Mouse (Mus musculus) kidney, embryonic 15.5 days (tissue): ENCODE measurements at regions not wholly inside any gene's neighbourhood (a gene's known extent, or its start where the extent isn't known, plus 50 kb on each side); places are given as distances from the start of the nearest gene placed in this dataset.

ENCODE experiments used
- ATAC-seq: fragments of 200-750 bp; cut with Nextera tagmentation; replicated peaks from 2 replicates; pipeline ENCODE4 v1.8.0; 2017; ENCODE audit warnings: moderate TSS enrichment; ENCODE audit not compliant: low FRiP score
- H3K27ac ChIP-seq: fragments of 300-500 bp; sonication (generic); 2 replicates; pipeline ENCODE4 v1.5.1; 2015; ENCODE audit warnings: mild to moderate bottlenecking, inconsistent platforms
- H3K27me3 ChIP-seq: fragments of 300-500 bp; sonication (generic); 2 replicates; pipeline ENCODE4 v1.6.1; 2015; ENCODE audit warnings: inconsistent platforms
- H3K36me3 ChIP-seq: fragments of 300-500 bp; sonication (generic); 2 replicates; pipeline ENCODE4 v1.6.1; 2015; ENCODE audit warnings: inconsistent platforms
- H3K4me1 ChIP-seq: fragments of 300-500 bp; sonication (generic); 2 replicates; pipeline ENCODE4 v1.6.1; 2015; ENCODE audit warnings: inconsistent platforms
- H3K4me2 ChIP-seq: fragments of 300-500 bp; sonication (generic); 2 replicates; pipeline ENCODE4 v1.6.1; 2015; ENCODE audit warnings: moderate library complexity, mild to moderate bottlenecking, inconsistent platforms
- H3K4me3 ChIP-seq: fragments of 300-500 bp; sonication (generic); replicated peaks from 2 replicates; pipeline ENCODE4 v1.5.1; 2015; ENCODE audit warnings: mild to moderate bottlenecking, inconsistent platforms
- H3K9ac ChIP-seq: fragments of 300-500 bp; sonication (generic); 2 replicates; pipeline ENCODE4 v1.6.1; 2015; ENCODE audit warnings: mild to moderate bottlenecking, inconsistent platforms
- H3K9me3 ChIP-seq: fragments of 300-500 bp; sonication (generic); replicated peaks from 2 replicates; pipeline ENCODE4 v1.6.1; 2016; ENCODE audit warnings: inconsistent platforms
- WGBS: fragments of 180-500 bp; shearing (Covaris S2); methylation state at CpG from one replicate; pipeline ENCODE4 v1.1.7; 2015; ENCODE audit warnings: mixed read lengths; 5-methylcytosine and 5-hydroxymethylcytosine counted together

DNA sequence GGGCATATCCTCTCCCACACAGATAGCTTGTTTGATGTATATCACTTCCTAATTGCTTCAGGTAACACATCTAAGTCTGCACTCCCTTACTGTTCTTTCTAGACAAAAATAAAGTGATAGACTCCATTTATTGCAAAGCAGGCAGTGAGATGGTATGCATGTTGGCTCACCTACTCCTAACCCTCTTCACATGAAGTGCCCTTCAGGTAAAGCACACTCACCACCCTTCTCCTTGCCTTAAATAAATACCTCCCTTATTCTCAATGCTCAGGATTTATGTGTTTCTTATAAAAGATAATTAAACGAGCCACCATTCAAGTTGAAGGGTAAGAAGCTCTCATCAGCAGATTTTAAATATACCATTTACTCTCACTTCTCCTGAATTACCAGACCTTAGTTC, 1347.7 kb upstream of the Zeb2 start:
- ATAC-seq = no peak
- no peak overlapping the region for H3K9ac ChIP-seq
- no peaks in the 10 kb centered on the region for H3K36me3 ChIP-seq
- no peaks in the 10 kb centered on the region for H3K9me3 ChIP-seq
- H3K27me3 ChIP-seq = no peaks in the 10 kb centered on the region
- H3K4me1 ChIP-seq = peaks cover 4% of the 10 kb centered on the region; the same call in 1 of the 2 replicates
- 71% methylated on average over 1 of the region's 1 CpGs for WGBS
- H3K27ac ChIP-seq = no peak overlapping the region
- no peak overlapping the region for H3K4me2 ChIP-seq
- H3K4me3 ChIP-seq = no peak overlapping the region

- Histone ChIP-seq H3K36me3 (no peaks in the 10 kb centered on the region), H3K9me3 (no peaks in the 10 kb centered on the region), H3K27ac (no peak overlapping the region), H3K4me2 (no peak overlapping the region), H3K27me3 (no peaks in the 10 kb centered on the region), H3K9ac (no peak overlapping the region), H3K4me3 (no peak overlapping the region), H3K4me1 (peaks cover 4% of the 10 kb centered on the region; the same call in 1 of the 2 replicates)
- 82% methylated on average over 2 of the region's 2 CpGs for WGBS
- ATAC-seq = no peak
These were observed 1345.5 kb upstream of the Zeb2 start for GRCm38 (mm10) chr2:46462670-46463069.

DNA sequence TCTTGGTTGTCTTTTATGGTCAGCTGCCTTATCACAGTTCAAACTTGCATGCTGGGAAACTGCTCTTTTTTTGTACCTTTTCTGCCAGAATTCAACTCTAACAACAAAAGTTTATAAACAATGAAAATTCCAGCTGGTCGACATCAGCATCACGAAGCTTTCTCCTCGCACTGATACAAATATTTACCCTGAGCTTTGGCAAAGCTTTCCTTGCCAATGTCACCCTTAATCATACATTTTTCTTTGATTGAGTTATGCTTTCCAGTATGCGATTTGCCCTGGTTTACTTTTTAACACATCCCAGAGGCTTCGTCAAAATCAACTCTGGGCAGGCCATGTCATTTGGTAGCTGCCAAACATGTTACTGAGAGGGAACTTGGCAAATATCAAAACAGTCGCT, 1333.5 kb upstream of the Zeb2 start:
- no peak overlapping the region for H3K4me3 ChIP-seq
- no peak for ATAC-seq
- WGBS = 61% methylated on average over 6 of the region's 6 CpGs

DNA sequence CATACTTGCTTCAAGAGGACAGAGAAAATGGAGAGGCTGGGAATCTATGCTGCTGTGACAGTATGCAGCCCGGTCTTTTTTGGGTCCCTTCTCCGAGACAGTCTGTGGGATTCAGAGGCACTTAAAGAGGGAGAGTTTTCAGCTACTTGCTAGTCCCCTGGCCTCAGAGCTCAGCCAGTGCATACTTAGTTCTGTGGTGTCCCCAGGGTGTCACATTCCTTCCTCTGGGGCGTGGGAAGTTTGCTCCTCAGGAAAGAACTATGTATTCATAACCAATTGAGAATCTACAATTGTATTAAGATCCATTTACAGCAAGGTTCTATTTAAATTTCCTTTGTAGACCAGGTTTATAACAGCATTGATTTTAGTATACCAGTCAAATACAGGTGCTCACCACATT, 1328.1 kb upstream of the Zeb2 start:
- Histone ChIP-seq H3K4me1 (peaks cover 20% of the 10 kb centered on the region), H3K27ac (no peak overlapping the region), H3K36me3 (no peaks in the 10 kb centered on the region), H3K9me3 (no peaks in the 10 kb centered on the region), H3K4me2 (no peak overlapping the region), H3K27me3 (no peaks in the 10 kb centered on the region), H3K4me3 (no peak overlapping the region), H3K9ac (no peak overlapping the region)
- 77% methylated on average over 3 of the region's 3 CpGs for WGBS
- ATAC-seq = no peak

More for the DNA sequence above, 1333.5 kb upstream of the Zeb2 start:
- Histone ChIP-seq H3K36me3 (no peaks in the 10 kb centered on the region), H3K4me2 (no peak overlapping the region), H3K27me3 (no peaks in the 10 kb centered on the region), H3K4me1 (no peaks in the 10 kb centered on the region), H3K9me3 (no peaks in the 10 kb centered on the region), H3K27ac (no peak overlapping the region), H3K9ac (no peak overlapping the region)

GRCm38 (mm10) chr2:46443686-46444180, 1326.5 kb upstream of the Zeb2 start:
- no peaks in the 10 kb centered on the region for H3K9me3 ChIP-seq
- peak overlapping the region; percentile 92 for H3K27ac ChIP-seq
- no peaks in the 10 kb centered on the region for H3K27me3 ChIP-seq
- H3K36me3 ChIP-seq = no peaks in the 10 kb centered on the region
- H3K4me1 ChIP-seq = peaks cover 20% of the 10 kb centered on the region
- H3K4me2 ChIP-seq = peak overlapping the region; percentile 39
- ATAC-seq = peak; percentile 83
- H3K9ac ChIP-seq = no peak overlapping the region
- WGBS = 9% methylated on average over 5 of the region's 5 CpGs
- no peak overlapping the region for H3K4me3 ChIP-seq

- Histone ChIP-seq H3K9me3 (no peaks in the 10 kb centered on the region), H3K4me3 (no peak overlapping the region), H3K27ac (peak overlapping the region; percentile 92), H3K36me3 (no peaks in the 10 kb centered on the region), H3K4me2 (peak overlapping the region; percentile 39), H3K27me3 (no peaks in the 10 kb centered on the region), H3K4me1 (peaks cover 20% of the 10 kb centered on the region), H3K9ac (no peak overlapping the region)
- WGBS = 22% methylated on average over 6 of the region's 6 CpGs
- peak; percentile 87 for ATAC-seq
These were observed 1326.0 kb upstream of the Zeb2 start for GRCm38 (mm10) chr2:46443061-46443685.

DNA sequence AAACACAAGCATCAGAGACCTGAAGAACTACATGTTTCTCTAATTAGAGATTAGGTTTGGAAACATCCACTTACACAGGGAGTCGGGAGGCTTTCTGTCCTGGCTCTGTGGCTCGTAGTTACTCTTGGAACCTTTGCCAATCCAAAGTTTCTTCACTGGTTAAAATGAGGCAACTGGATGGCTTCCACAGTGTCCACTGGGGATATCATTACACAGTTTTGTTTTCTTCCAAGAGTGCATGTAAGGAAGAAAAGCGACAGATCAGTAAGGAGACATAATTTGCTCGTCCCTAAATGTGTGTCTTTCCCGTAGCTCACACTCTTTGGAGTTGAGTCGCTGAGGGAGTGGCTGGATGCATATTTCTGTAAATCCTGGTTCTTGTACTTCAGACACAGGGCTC, 1325.4 kb upstream of the Zeb2 start:
- no peaks in the 10 kb centered on the region for H3K27me3 ChIP-seq
- H3K27ac ChIP-seq = peak overlapping the region; percentile 92
- no peak overlapping the region for H3K4me3 ChIP-seq
- ATAC-seq = peak; percentile 3; the same call in 1 of the 2 replicates
- no peaks in the 10 kb centered on the region for H3K9me3 ChIP-seq
- H3K9ac ChIP-seq = no peak overlapping the region
- H3K4me2 ChIP-seq = peak overlapping the region; percentile 39
- WGBS = 48% methylated on average over 6 of the region's 6 CpGs
- H3K4me1 ChIP-seq = peaks cover 20% of the 10 kb centered on the region
- H3K36me3 ChIP-seq = no peaks in the 10 kb centered on the region

DNA sequence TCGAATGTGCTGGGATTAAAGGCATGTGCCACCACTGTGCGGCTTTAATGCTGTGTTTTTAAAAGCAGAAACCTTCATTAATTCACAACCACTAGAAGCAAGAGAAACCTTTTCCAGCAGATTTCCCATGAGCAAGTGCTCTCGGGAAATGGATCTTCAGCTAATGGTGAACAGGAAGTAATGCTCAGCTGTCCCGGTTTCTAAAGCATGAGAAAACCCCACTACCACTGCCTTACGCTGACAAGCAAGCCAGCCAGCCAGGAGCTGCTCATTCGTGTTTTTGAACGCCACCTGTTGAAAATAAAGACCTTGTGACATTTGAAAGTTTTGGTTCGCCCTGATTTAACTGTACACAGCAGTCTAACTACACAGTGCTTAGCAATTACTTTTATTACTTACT, 1324.7 kb upstream of the Zeb2 start:
- H3K4me3 ChIP-seq = no peak overlapping the region
- no peak overlapping the region for H3K9ac ChIP-seq
- peaks cover 20% of the 10 kb centered on the region for H3K4me1 ChIP-seq
- H3K4me2 ChIP-seq = no peak overlapping the region; the same call in 1 of the 2 replicates
- ATAC-seq = no peak
- H3K27me3 ChIP-seq = no peaks in the 10 kb centered on the region
- peak overlapping the region; percentile 92 for H3K27ac ChIP-seq
- H3K9me3 ChIP-seq = no peaks in the 10 kb centered on the region
- 77% methylated on average over 8 of the region's 8 CpGs for WGBS
- no peaks in the 10 kb centered on the region for H3K36me3 ChIP-seq

GRCm38 (mm10) chr2:46441348-46441747, 1324.2 kb upstream of the Zeb2 start:
- no peaks in the 10 kb centered on the region for H3K27me3 ChIP-seq
- no peaks in the 10 kb centered on the region for H3K36me3 ChIP-seq
- WGBS = 86% methylated on average over 5 of the region's 5 CpGs
- no peak overlapping the region for H3K4me2 ChIP-seq
- no peak overlapping the region for H3K9ac ChIP-seq
- H3K27ac ChIP-seq = no peak overlapping the region
- no peak for ATAC-seq
- peaks cover 20% of the 10 kb centered on the region for H3K4me1 ChIP-seq
- H3K9me3 ChIP-seq = no peaks in the 10 kb centered on the region
- H3K4me3 ChIP-seq = no peak overlapping the region

DNA sequence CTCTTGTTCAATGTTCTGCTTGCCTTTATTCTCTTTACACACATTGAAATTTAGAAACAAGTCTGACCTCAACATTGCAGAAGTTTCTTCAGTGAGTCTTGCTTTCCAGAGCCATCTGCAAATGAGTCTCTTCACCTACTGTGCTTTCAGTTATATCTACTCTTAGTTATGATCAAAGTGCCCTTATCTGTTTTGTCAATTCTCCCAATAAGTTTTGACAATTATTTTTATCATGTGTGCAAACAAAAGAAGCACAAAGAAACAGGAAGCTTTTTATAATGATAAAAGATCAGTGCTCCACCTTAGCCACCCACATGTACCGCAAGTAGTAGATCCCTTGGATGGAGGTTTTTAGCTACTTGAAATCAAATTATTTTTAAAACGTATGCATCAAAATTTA, 1322.8 kb upstream of the Zeb2 start:
- no peak overlapping the region for H3K4me3 ChIP-seq
- H3K27ac ChIP-seq = no peak overlapping the region
- H3K4me2 ChIP-seq = no peak overlapping the region
- H3K36me3 ChIP-seq = no peaks in the 10 kb centered on the region
- no peaks in the 10 kb centered on the region for H3K27me3 ChIP-seq
- 89% methylated on average over 2 of the region's 2 CpGs for WGBS
- H3K4me1 ChIP-seq = peaks cover 20% of the 10 kb centered on the region
- H3K9me3 ChIP-seq = no peaks in the 10 kb centered on the region
- H3K9ac ChIP-seq = no peak overlapping the region
- no peak for ATAC-seq

DNA sequence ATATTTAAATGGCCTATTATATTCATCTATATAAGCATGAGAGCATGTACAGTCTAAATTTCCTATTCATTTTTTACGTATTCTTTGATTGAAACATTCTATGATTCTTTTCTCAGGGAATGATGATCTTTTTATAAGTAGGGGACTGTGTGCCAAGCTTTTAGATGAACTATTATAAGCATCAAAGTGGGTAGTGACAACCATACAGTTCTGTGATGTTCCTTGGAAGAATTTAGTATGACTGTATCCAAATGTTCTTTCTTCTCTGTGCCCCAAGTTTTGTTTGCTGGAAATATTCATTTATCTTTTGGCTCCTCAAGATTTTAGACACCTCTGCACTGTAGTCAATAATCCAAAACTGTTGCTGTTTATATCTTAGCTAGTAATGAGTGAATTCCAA, 1301.1 kb upstream of the Zeb2 start:
- H3K4me3 ChIP-seq = no peak overlapping the region
- H3K9ac ChIP-seq = no peak overlapping the region
- H3K27me3 ChIP-seq = no peaks in the 10 kb centered on the region
- no peaks in the 10 kb centered on the region for H3K9me3 ChIP-seq
- no peak for ATAC-seq
- no peak overlapping the region for H3K4me2 ChIP-seq
- no peaks in the 10 kb centered on the region for H3K36me3 ChIP-seq
- H3K27ac ChIP-seq = no peak overlapping the region
- no peaks in the 10 kb centered on the region for H3K4me1 ChIP-seq
- WGBS = 96% methylated on average over 1 of the region's 1 CpGs

DNA sequence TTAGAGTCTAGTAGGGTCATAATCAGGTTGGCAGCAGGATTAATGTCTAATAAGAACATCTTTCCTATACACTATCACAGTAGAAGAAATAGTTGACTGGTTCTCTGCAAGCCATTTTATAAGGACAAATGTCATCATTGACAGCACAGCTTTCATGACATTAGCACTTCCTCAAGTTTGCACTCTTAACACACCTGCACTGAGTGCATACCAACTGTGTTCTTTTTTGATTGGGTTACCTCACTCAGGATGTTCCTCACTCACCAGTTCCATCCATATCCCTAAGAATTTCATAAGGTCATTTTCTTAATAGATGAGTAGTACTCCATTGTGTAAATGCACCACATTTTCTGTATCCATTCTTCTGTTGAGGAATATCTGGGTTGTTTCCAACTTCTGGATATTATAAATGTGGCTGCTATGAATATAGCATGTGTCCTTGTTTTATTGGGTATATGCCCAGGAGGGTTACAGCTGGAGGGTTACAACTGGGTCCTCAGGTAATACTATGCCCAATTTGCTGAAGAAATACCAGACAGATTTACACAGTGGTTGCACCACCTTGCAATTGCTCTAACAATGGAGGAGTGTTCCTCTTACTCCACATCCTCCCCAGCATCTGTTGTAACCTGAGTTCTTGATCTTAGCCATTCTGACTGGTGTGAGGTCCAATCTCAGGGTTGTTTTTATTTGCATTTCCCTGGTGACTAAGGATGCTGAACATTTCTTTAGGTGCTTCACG, 1285.3 kb upstream of the Zeb2 start:
- no peak overlapping the region for H3K9ac ChIP-seq
- ATAC-seq = no peak
- H3K4me3 ChIP-seq = no peak overlapping the region
- H3K36me3 ChIP-seq = no peaks in the 10 kb centered on the region
- no peak overlapping the region for H3K4me2 ChIP-seq
- H3K27ac ChIP-seq = no peak overlapping the region
- H3K9me3 ChIP-seq = no peaks in the 10 kb centered on the region
- H3K27me3 ChIP-seq = no peaks in the 10 kb centered on the region
- 86% methylated on average over 1 of the region's 1 CpGs for WGBS
- no peaks in the 10 kb centered on the region for H3K4me1 ChIP-seq
